Mouse (Mus musculus) thymus, adult 2 months (tissue): ENCODE measurements around the gene Os9.

Source experiments
- CTCF ChIP-seq: fragments of 200-500 bp; IDR thresholded peaks from 2 replicates; pipeline ENCODE4 v1.5.1; 2012; ENCODE audit warnings: mild to moderate bottlenecking, control low read depth, low read length, moderate library complexity, borderline replicate concordance; ENCODE audit not compliant: control insufficient read depth, poor library complexity, insufficient read depth; ENCODE audit errors: extremely low read depth
- POLR2A ChIP-seq: fragments of 200-500 bp; IDR thresholded peaks from 2 replicates; pipeline ENCODE4 v1.6.1; 2012; ENCODE audit warnings: mild to moderate bottlenecking, low read length, control low read depth, moderate library complexity; ENCODE audit not compliant: control insufficient read depth, poor library complexity, insufficient read depth; ENCODE audit errors: extremely low read depth

GRCm38 (mm10) chr10:127098514-127098913 lies 22.4 kb downstream of the Os9 start:
- TF ChIP-seq CTCF (no peak), POLR2A (no peak)
